Mouse (Mus musculus) myocyte (in vitro differentiated cells): ENCODE measurements around the gene 9230102O04Rik.

Experiments
- E2F4 ChIP-seq: IDR thresholded peaks from one replicate; pipeline ENCODE4 v1.6.1; 2011; ENCODE audit warnings: mild to moderate bottlenecking, control low read depth, moderate library complexity; ENCODE audit not compliant: insufficient read depth
- MAX ChIP-seq: IDR thresholded peaks from one replicate; pipeline ENCODE4 v1.6.1; 2011; ENCODE audit warnings: low read depth, mild to moderate bottlenecking, control low read depth
- MYOD1 ChIP-seq, 3 experiments: IDR thresholded peaks; one replicate each; pipeline ENCODE4 v1.6.1; 2011; ENCODE audit warnings: control low read depth in 2 of 3, low read depth in 2 of 3, mild to moderate bottlenecking in 2 of 3, moderate library complexity in 1 of 3; ENCODE audit not compliant: insufficient read length in 2 of 3, control insufficient read depth in 1 of 3
- MYOG ChIP-seq, 3 experiments: IDR thresholded peaks; one replicate each; pipeline ENCODE4 v1.6.1; 2011; ENCODE audit warnings: control low read depth in 2 of 3, low read depth in 2 of 3, mild to moderate bottlenecking in 2 of 3; ENCODE audit not compliant: insufficient read length in 2 of 3, control insufficient read depth in 1 of 3, insufficient read depth in 1 of 3
- POLR2A ChIP-seq: IDR thresholded peaks from one replicate; pipeline ENCODE4 v1.6.1; 2011; ENCODE audit warnings: low read depth, mild to moderate bottlenecking, control low read depth, moderate library complexity; ENCODE audit not compliant: insufficient read length
- TCF12 ChIP-seq: IDR thresholded peaks from one replicate; pipeline ENCODE4 v1.6.1; 2011; ENCODE audit warnings: mild to moderate bottlenecking, control low read depth; ENCODE audit not compliant: poor library complexity, insufficient read depth, severe bottlenecking
- USF1 ChIP-seq: IDR thresholded peaks from one replicate; pipeline ENCODE4 v1.6.1; 2011; ENCODE audit warnings: low read depth, mild to moderate bottlenecking, control low read depth, moderate library complexity

GRCm38 (mm10) chr2:9892541-9892940, 3.2 kb upstream of the 9230102O04Rik start:
- TF ChIP-seq POLR2A (no peak), TCF12 (no peak), MAX (no peak), MYOD1 (IDR thresholded peaks at IDR 0.05; ENCODE audit: control insufficient read depth in 1 of 3, insufficient read length in 2 of 3, low read depth in 2 of 3) (no peak), USF1 (no peak), E2F4 (no peak), MYOG (IDR thresholded peaks at IDR 0.05; ENCODE audit: control insufficient read depth in 1 of 3, insufficient read depth in 1 of 3, insufficient read length in 2 of 3, low read depth in 2 of 3) (no peak)
